ENCODE assay signal across 19 mouse cellular contexts in genomic region chr9:53328203-53328602, GRCm38 (mm10). TPM values are rescaled to one million over a fixed set of nuclear protein-coding genes. Genes with fewer than 3 reads are reported as not detected.
"Had no signal": no experiment of that assay in that cellular context is flagged by ENCODE, and none has a peak within 500 bp of the region (broad histone marks: within the 10 kb centered on the region; RNA-seq: fewer than 3 reads in every experiment).

No protein-coding gene starts in this region.

- ATAC-seq: liver, postnatal 0 days; midbrain, embryonic 15.5 days had no signal

- H3K4me3 ChIP-seq: layer of hippocampus, adult 2 months; limb, embryonic 12.5 days; liver, embryonic 13.5 days; lung, embryonic 15.5 days; megakaryocyte, embryonic 14.5 days; midbrain, embryonic 15.5 days; neural tube, embryonic 13.5 days had no signal

- H3K27ac ChIP-seq: layer of hippocampus, adult 2 months; limb, embryonic 12.5 days; liver, embryonic 13.5 days; lung, embryonic 15.5 days; macrophage; midbrain, embryonic 15.5 days; neural tube, embryonic 13.5 days; stomach, postnatal 0 days had no signal

- DNase-seq: kidney, postnatal 10 days; kidney, postnatal 4 days; liver; liver, embryonic 13.5 days; liver, postnatal 0 days; lung, postnatal 14 days; retina, postnatal 1 day; right cerebral cortex, postnatal 25 days; thymus, adult 18-20 months; thymus, postnatal 14 days had no signal

RNA-seq across cellular contexts. Expression of gene Exph5, which starts 26.7 kb away (rescaled TPM):
- total RNA-seq: monocyte, adult 5-6 weeks had no signal
